Mouse (Mus musculus): ENCODE results near the gene Mpg.

Gene Mpg

GRCm38 (mm10) chr11:32235646-32236045 is 9.3 kb downstream of the Mpg start:
- TF ChIP-seq GATA4 (IDR thresholded peaks at IDR 0.05; ENCODE audit: insufficient replicate concordance, low read length), result no peak

- TF ChIP-seq GATA4 (IDR thresholded peaks at IDR 0.05; ENCODE audit: insufficient replicate concordance, low read length), result no peak
Observed at GRCm38 (mm10) chr11:32236132-32236531, 9.8 kb downstream of the Mpg start.

GRCm38 (mm10) chr11:32236712-32237410 is 10.6 kb downstream of the Mpg start:
- TF ChIP-seq GATA4 (IDR thresholded peaks at IDR 0.05; ENCODE audit: insufficient replicate concordance, low read length), result no peak

- no peak for TF ChIP-seq GATA4 (IDR thresholded peaks at IDR 0.05; ENCODE audit: insufficient replicate concordance, low read length)
Observed at GRCm38 (mm10) chr11:32237411-32237795, 11.1 kb downstream of the Mpg start.

GRCm38 (mm10) chr11:32238093-32238860 is 12.0 kb downstream of the Mpg start:
- TF ChIP-seq GATA4 (IDR thresholded peaks at IDR 0.05; ENCODE audit: insufficient replicate concordance, low read length), result no peak

- no peak for TF ChIP-seq GATA4 (IDR thresholded peaks at IDR 0.05; ENCODE audit: insufficient replicate concordance, low read length)
Observed at GRCm38 (mm10) chr11:32241391-32241790, 15.1 kb downstream of the Mpg start.

- no peak for TF ChIP-seq GATA4 (IDR thresholded peaks at IDR 0.05; ENCODE audit: insufficient replicate concordance, low read length)
Observed at GRCm38 (mm10) chr11:32242209-32242608, 15.9 kb downstream of the Mpg start.

- TF ChIP-seq GATA4 (IDR thresholded peaks at IDR 0.05; ENCODE audit: insufficient replicate concordance, low read length), result no peak
Observed at GRCm38 (mm10) chr11:32243205-32243955, 17.1 kb downstream of the Mpg start.

- TF ChIP-seq GATA4 (IDR thresholded peaks at IDR 0.05; ENCODE audit: insufficient replicate concordance, low read length), result no peak
Observed at GRCm38 (mm10) chr11:32244064-32244463, 17.8 kb downstream of the Mpg start.

GRCm38 (mm10) chr11:32244617-32245016 is 18.3 kb downstream of the Mpg start:
- TF ChIP-seq GATA4 (IDR thresholded peaks at IDR 0.05; ENCODE audit: insufficient replicate concordance, low read length), result no peak

GRCm38 (mm10) chr11:32245614-32246013 is 19.3 kb downstream of the Mpg start:
- TF ChIP-seq GATA4 (IDR thresholded peaks at IDR 0.05; ENCODE audit: insufficient replicate concordance, low read length), result no peak

GRCm38 (mm10) chr11:32247068-32247467 is 20.8 kb downstream of the Mpg start:
- TF ChIP-seq GATA4 (IDR thresholded peaks at IDR 0.05; ENCODE audit: insufficient replicate concordance, low read length), result no peak

- TF ChIP-seq GATA4 (IDR thresholded peaks at IDR 0.05; ENCODE audit: insufficient replicate concordance, low read length), result no peak
Observed at GRCm38 (mm10) chr11:32248350-32248749, 22.0 kb downstream of the Mpg start.

GRCm38 (mm10) chr11:32250880-32251763 is 24.8 kb downstream of the Mpg start:
- no peak for TF ChIP-seq GATA4 (IDR thresholded peaks at IDR 0.05; ENCODE audit: insufficient replicate concordance, low read length)

GRCm38 (mm10) chr11:32253121-32253520 is 26.8 kb downstream of the Mpg start:
- no peak for TF ChIP-seq GATA4 (IDR thresholded peaks at IDR 0.05; ENCODE audit: insufficient replicate concordance, low read length)
